Comparison of ENCODE assay signal across 12 mouse cellular contexts in the genomic region with DNA sequence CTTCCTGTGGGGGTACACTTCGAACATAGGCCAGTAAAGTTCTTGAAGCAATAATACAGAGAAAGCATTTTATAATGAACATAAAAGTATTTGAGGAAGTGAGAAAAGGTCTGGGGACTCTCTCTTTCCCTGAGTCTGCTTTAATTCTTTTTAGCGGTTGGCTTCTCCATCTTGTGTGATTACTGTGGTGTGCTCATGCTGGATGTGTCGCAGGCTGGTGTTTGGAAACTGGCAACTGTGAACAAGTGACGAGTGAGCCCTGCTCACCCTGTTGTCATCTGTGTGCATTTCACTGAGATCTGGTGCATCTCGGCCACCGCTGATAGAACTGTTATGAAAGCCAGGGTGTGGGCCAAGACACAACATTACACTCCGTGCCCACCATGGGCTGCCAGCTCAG.
A peak's percentile ranks its signal among the peaks of the same experiment; 100 is the strongest.
DNase-seq lines count a peak whose midpoint lies in the region; ATAC-seq and TF ChIP-seq lines count a peak whose summit lies in the region.
"Had no signal": no experiment of that assay in that cellular context is flagged by ENCODE, and none has a peak within 500 bp of the region (broad histone marks: within the 10 kb centered on the region; RNA-seq: fewer than 3 reads in every experiment).

No protein-coding gene starts in this region.

- no peak for DNase-seq in hindbrain, embryonic 14.5 days (ENCODE audit: low spot score)
- no peak for DNase-seq in midbrain, postnatal 0 days (ENCODE audit: low spot score)
- no peak for DNase-seq in forebrain, embryonic 14.5 days (ENCODE audit: low spot score)
- DNase-seq in gastrocnemius, postnatal 25 days: no peak
- DNase-seq in kidney, adult 11 months: no peak
- DNase-seq: gastrocnemius, postnatal 14 days; kidney, adult 18-20 months had no signal

- no peaks in the 10 kb centered on the region for H3K36me3 ChIP-seq in hindbrain, embryonic 14.5 days (replicated peaks; ENCODE audit: control insufficient read depth, insufficient read depth)
- H3K36me3 ChIP-seq in hindbrain, embryonic 12.5 days: no peaks in the 10 kb centered on the region
- no peaks in the 10 kb centered on the region for H3K36me3 ChIP-seq in midbrain, embryonic 15.5 days (replicated peaks)
- H3K36me3 ChIP-seq in midbrain, postnatal 0 days (ENCODE audit: insufficient read depth, low read length): no peaks in the 10 kb centered on the region
- no peaks in the 10 kb centered on the region for H3K36me3 ChIP-seq in forebrain, embryonic 14.5 days (ENCODE audit: control insufficient read depth, insufficient read depth, low read length)
- no peaks in the 10 kb centered on the region for H3K36me3 ChIP-seq in neural tube, embryonic 13.5 days
- H3K36me3 ChIP-seq: heart, embryonic 13.5 days had no signal

- no peak for TF ChIP-seq CTCF in midbrain, postnatal 0 days (IDR thresholded peaks at IDR 0.05)

- WGBS in hindbrain, embryonic 14.5 days: 83% methylated on average over 7 of the region's 7 CpGs
- 94% methylated on average over 7 of the region's 7 CpGs for WGBS in hindbrain, embryonic 12.5 days
- 90% methylated on average over 7 of the region's 7 CpGs for WGBS in midbrain, embryonic 15.5 days
- WGBS in midbrain, postnatal 0 days: 87% methylated on average over 7 of the region's 7 CpGs
- 76% methylated on average over 7 of the region's 7 CpGs for WGBS in forebrain, embryonic 14.5 days
- 87% methylated on average over 7 of the region's 7 CpGs for WGBS in neural tube, embryonic 13.5 days

- no peak for ATAC-seq in hindbrain, embryonic 14.5 days (ENCODE audit: low FRiP score)
- ATAC-seq in hindbrain, embryonic 12.5 days (ENCODE audit: low FRiP score): no peak
- no peak for ATAC-seq in midbrain, embryonic 15.5 days (replicated peaks)
- ATAC-seq in midbrain, postnatal 0 days (ENCODE audit: low FRiP score): no peak
- ATAC-seq in forebrain, embryonic 14.5 days: no peak
- no peak for ATAC-seq in neural tube, embryonic 13.5 days (ENCODE audit: low read depth)
- ATAC-seq: CD4-positive, CD25-positive, alpha-beta regulatory T cell, adult 4 months had no signal

- H3K4me2 ChIP-seq in hindbrain, embryonic 14.5 days (replicated peaks): no peak overlapping the region
- no peak overlapping the region for H3K4me2 ChIP-seq in hindbrain, embryonic 12.5 days (replicated peaks)
- H3K4me2 ChIP-seq in midbrain, embryonic 15.5 days: no peak overlapping the region
- H3K4me2 ChIP-seq in midbrain, postnatal 0 days (ENCODE audit: low read depth, low read length, poor library complexity, severe bottlenecking): no peak overlapping the region
- H3K4me2 ChIP-seq in forebrain, embryonic 14.5 days (ENCODE audit: low read length): no peak overlapping the region
- H3K4me2 ChIP-seq in neural tube, embryonic 13.5 days: no peak overlapping the region
- H3K4me2 ChIP-seq: heart, embryonic 13.5 days had no signal

- H3K4me1 ChIP-seq in hindbrain, embryonic 14.5 days (replicated peaks; ENCODE audit: control insufficient read depth, insufficient read depth, low read length): peaks cover 55% of the 10 kb centered on the region
- H3K4me1 ChIP-seq in hindbrain, embryonic 12.5 days: peaks cover 56% of the 10 kb centered on the region
- peaks cover 54% of the 10 kb centered on the region for H3K4me1 ChIP-seq in midbrain, embryonic 15.5 days
- H3K4me1 ChIP-seq in midbrain, postnatal 0 days (ENCODE audit: insufficient read depth, low read length): peaks cover 12% of the 10 kb centered on the region; the same call in 1 of the 2 replicates
- peaks cover 51% of the 10 kb centered on the region for H3K4me1 ChIP-seq in forebrain, embryonic 14.5 days (ENCODE audit: control insufficient read depth, insufficient read depth, low read length)
- peaks cover 74% of the 10 kb centered on the region for H3K4me1 ChIP-seq in neural tube, embryonic 13.5 days (replicated peaks)

- H3K9me3 ChIP-seq in hindbrain, embryonic 14.5 days (ENCODE audit: control insufficient read depth, low read length): no peaks in the 10 kb centered on the region
- no peaks in the 10 kb centered on the region for H3K9me3 ChIP-seq in hindbrain, embryonic 12.5 days (replicated peaks)
- no peaks in the 10 kb centered on the region for H3K9me3 ChIP-seq in midbrain, embryonic 15.5 days
- no peaks in the 10 kb centered on the region for H3K9me3 ChIP-seq in midbrain, postnatal 0 days (ENCODE audit: low read length)
- no peaks in the 10 kb centered on the region for H3K9me3 ChIP-seq in forebrain, embryonic 14.5 days (replicated peaks; ENCODE audit: control insufficient read depth, low read length)
- H3K9me3 ChIP-seq in neural tube, embryonic 13.5 days: no peaks in the 10 kb centered on the region
- H3K9me3 ChIP-seq: heart, embryonic 13.5 days had no signal

- H3K27me3 ChIP-seq in hindbrain, embryonic 14.5 days (ENCODE audit: control insufficient read depth, insufficient read depth, low read length): no peaks in the 10 kb centered on the region
- no peaks in the 10 kb centered on the region for H3K27me3 ChIP-seq in hindbrain, embryonic 12.5 days
- H3K27me3 ChIP-seq in midbrain, embryonic 15.5 days (replicated peaks): no peaks in the 10 kb centered on the region
- H3K27me3 ChIP-seq in midbrain, postnatal 0 days (ENCODE audit: insufficient read depth, low read length): no peaks in the 10 kb centered on the region
- H3K27me3 ChIP-seq in forebrain, embryonic 14.5 days (replicated peaks; ENCODE audit: control insufficient read depth, insufficient read depth, low read length): no peaks in the 10 kb centered on the region
- no peaks in the 10 kb centered on the region for H3K27me3 ChIP-seq in neural tube, embryonic 13.5 days
- H3K27me3 ChIP-seq: heart, embryonic 13.5 days had no signal

- H3K4me3 ChIP-seq in hindbrain, embryonic 14.5 days (replicated peaks; ENCODE audit: low read length): no peak overlapping the region
- H3K4me3 ChIP-seq in hindbrain, embryonic 12.5 days: no peak overlapping the region
- H3K4me3 ChIP-seq in midbrain, embryonic 15.5 days: no peak overlapping the region
- H3K4me3 ChIP-seq in midbrain, postnatal 0 days (ENCODE audit: low read depth, low read length): no peak overlapping the region
- no peak overlapping the region for H3K4me3 ChIP-seq in forebrain, embryonic 14.5 days (ENCODE audit: low read depth, low read length)
- H3K4me3 ChIP-seq in neural tube, embryonic 13.5 days: no peak overlapping the region
- H3K4me3 ChIP-seq: heart, embryonic 13.5 days had no signal

- no peak overlapping the region for H3K9ac ChIP-seq in hindbrain, embryonic 14.5 days
- no peak overlapping the region for H3K9ac ChIP-seq in hindbrain, embryonic 12.5 days
- H3K9ac ChIP-seq in midbrain, embryonic 15.5 days: no peak overlapping the region
- H3K9ac ChIP-seq in midbrain, postnatal 0 days (replicated peaks; ENCODE audit: low read length, poor library complexity, severe bottlenecking): no peak overlapping the region
- H3K9ac ChIP-seq in forebrain, embryonic 14.5 days (ENCODE audit: low read length): no peak overlapping the region
- H3K9ac ChIP-seq in neural tube, embryonic 13.5 days: no peak overlapping the region
- H3K9ac ChIP-seq: heart, embryonic 13.5 days had no signal

- H3K27ac ChIP-seq in hindbrain, embryonic 14.5 days: peak overlapping the region; percentile 83
- no peak overlapping the region for H3K27ac ChIP-seq in hindbrain, embryonic 12.5 days
- 0 out of 2 replicates have a peak overlapping the region, but pooled peaks have one; percentile 72 for H3K27ac ChIP-seq in midbrain, embryonic 15.5 days
- no peak overlapping the region for H3K27ac ChIP-seq in midbrain, postnatal 0 days (ENCODE audit: low read depth, low read length)
- peak overlapping the region; percentile 85 for H3K27ac ChIP-seq in forebrain, embryonic 14.5 days (ENCODE audit: low read depth, low read length)
- H3K27ac ChIP-seq in neural tube, embryonic 13.5 days (replicated peaks): peak overlapping the region; percentile 88
- H3K27ac ChIP-seq: heart, embryonic 13.5 days had no signal

Comparison
In these comparisons a context has a peak if more than half of its experiments do, and no peak if none do; other contexts are left out.
1. H3K27ac ChIP-seq: peak in hindbrain, embryonic 14.5 days (single experiment), midbrain, embryonic 15.5 days (single experiment), forebrain, embryonic 14.5 days (single experiment) and neural tube, embryonic 13.5 days (single experiment); none in hindbrain, embryonic 12.5 days (single experiment) and midbrain, postnatal 0 days (single experiment).